Mouse (Mus musculus): Measurements from ENCODE around the gene Washc3.

DNA sequence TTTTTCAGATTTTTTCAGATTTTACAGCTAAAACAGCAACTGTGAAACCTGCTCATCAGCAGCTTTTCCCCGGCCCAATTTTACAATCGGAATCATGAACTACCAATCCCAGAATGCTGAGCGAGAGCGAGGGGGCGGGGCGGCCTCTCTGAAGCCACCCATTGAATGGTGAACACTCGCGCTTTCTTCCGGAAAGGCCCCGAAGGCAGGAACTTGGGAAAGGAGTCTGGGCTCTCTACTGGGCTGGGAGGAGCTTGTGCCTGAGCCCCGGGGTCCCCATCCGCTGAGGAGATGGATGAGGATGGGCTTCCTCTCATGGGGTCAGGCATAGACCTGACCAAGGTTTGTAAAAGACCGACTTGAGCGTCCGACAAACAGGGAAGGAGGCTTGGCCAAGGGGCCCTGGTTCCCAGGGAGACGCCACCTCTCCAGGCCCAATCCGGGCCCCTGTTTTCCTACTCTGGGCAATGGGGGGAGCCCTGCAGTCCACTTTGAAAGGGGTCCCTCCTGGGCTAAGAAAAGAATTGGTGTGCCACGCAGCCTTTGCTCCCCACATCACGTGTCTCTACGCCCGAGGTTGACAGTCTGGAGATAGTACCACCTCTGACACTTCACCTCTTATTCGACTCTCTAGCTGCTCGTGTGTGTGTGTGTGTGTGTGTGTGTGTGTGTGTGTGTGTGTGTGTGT, at the start of gene Washc3:
- no peak for TF ChIP-seq CTCF (IDR thresholded peaks at IDR 0.05; ENCODE audit: borderline replicate concordance, extremely low read depth, insufficient read depth, insufficient read length)
- peak; percentile 66; the same call in 1 of the 2 replicates for TF ChIP-seq POLR2A (IDR thresholded peaks at IDR 0.05; ENCODE audit: borderline replicate concordance, extremely low read depth, insufficient read depth, insufficient read length, poor library complexity, severe bottlenecking)

Measured in brain, embryonic 14.5 days (tissue).